ENCODE assay signal across 7 mouse cellular contexts in genomic region chr8:122550234-122550994, GRCm38 (mm10). TPM values are rescaled to one million over a fixed set of nuclear protein-coding genes. Genes with fewer than 3 reads are reported as not detected.
DNase-seq lines count a peak whose midpoint lies in the region; ATAC-seq lines count a peak whose summit lies in the region.

No protein-coding gene starts in this region.

- WGBS in forebrain, embryonic 11.5 days, result 4% methylated on average over 52 of the region's 52 CpGs
- WGBS in hindbrain, embryonic 16.5 days, result 5% methylated on average over 33 of the region's 52 CpGs
- WGBS in liver, embryonic 13.5 days (ENCODE audit: insufficient replicate concordance), result under 1% methylated on average over 52 of the region's 52 CpGs
- 5% methylated on average over 52 of the region's 52 CpGs for WGBS in neural tube, embryonic 15.5 days

- H3K4me1 ChIP-seq in forebrain, embryonic 11.5 days (replicated peaks; ENCODE audit: control insufficient read depth, insufficient read depth, low read length), result peaks cover 4% of the 10 kb centered on the region; the same call in 1 of the 2 replicates
- H3K4me1 ChIP-seq in hindbrain, embryonic 16.5 days (ENCODE audit: control insufficient read depth, insufficient read depth, low read depth, low read length), result peaks cover 18% of the 10 kb centered on the region
- peaks cover 75% of the 10 kb centered on the region for H3K4me1 ChIP-seq in liver, embryonic 13.5 days (replicated peaks)
- H3K4me1 ChIP-seq in neural tube, embryonic 15.5 days, result peaks cover 18% of the 10 kb centered on the region

- no peaks in the 10 kb centered on the region for H3K36me3 ChIP-seq in forebrain, embryonic 11.5 days (ENCODE audit: control insufficient read depth, insufficient read depth, low read length)
- no peaks in the 10 kb centered on the region for H3K36me3 ChIP-seq in hindbrain, embryonic 16.5 days (ENCODE audit: control insufficient read depth, insufficient read depth, low read length)
- peaks cover 9% of the 10 kb centered on the region; the same call in 1 of the 2 replicates for H3K36me3 ChIP-seq in liver, embryonic 13.5 days
- no peaks in the 10 kb centered on the region for H3K36me3 ChIP-seq in neural tube, embryonic 15.5 days

- peaks cover 22% of the 10 kb centered on the region for H3K27me3 ChIP-seq in forebrain, embryonic 11.5 days (ENCODE audit: control insufficient read depth, insufficient read depth, low read length)
- peaks cover 16% of the 10 kb centered on the region for H3K27me3 ChIP-seq in hindbrain, embryonic 16.5 days (replicated peaks; ENCODE audit: control insufficient read depth, insufficient read depth, low read length)
- no peaks in the 10 kb centered on the region for H3K27me3 ChIP-seq in liver, embryonic 13.5 days
- H3K27me3 ChIP-seq in neural tube, embryonic 15.5 days (replicated peaks), result peaks cover 39% of the 10 kb centered on the region

- peak overlapping the region; percentile 41 for H3K4me3 ChIP-seq in forebrain, embryonic 11.5 days (ENCODE audit: low read depth, low read length)
- peak overlapping the region; percentile 62 for H3K4me3 ChIP-seq in hindbrain, embryonic 16.5 days (ENCODE audit: low read length)
- H3K4me3 ChIP-seq in liver, embryonic 13.5 days (replicated peaks), result peak overlapping the region; percentile 99
- peak overlapping the region; percentile 54 for H3K4me3 ChIP-seq in neural tube, embryonic 15.5 days (replicated peaks)

- H3K9ac ChIP-seq in forebrain, embryonic 11.5 days (ENCODE audit: low read length), result peak overlapping the region; percentile 67
- H3K9ac ChIP-seq in hindbrain, embryonic 16.5 days (ENCODE audit: low read depth, low read length), result peak overlapping the region; percentile 71
- H3K9ac ChIP-seq in liver, embryonic 13.5 days, result peak overlapping the region; percentile 99
- peak overlapping the region; percentile 53 for H3K9ac ChIP-seq in neural tube, embryonic 15.5 days (replicated peaks)

- peak; percentile 36 for DNase-seq in ES-CJ7 (ENCODE audit: low read depth, low spot score)
- peak; percentile 80 for DNase-seq in forebrain, embryonic 11.5 days (ENCODE audit: low spot score)
- DNase-seq in liver, embryonic 13.5 days, result peak; percentile 56
- DNase-seq in layer of hippocampus, postnatal 36 days, result no peak

- peak; percentile 10 for ATAC-seq in activated CD4-positive, CD25-positive, alpha-beta regulatory T cell, adult 4 months
- ATAC-seq in forebrain, embryonic 11.5 days (replicated peaks; ENCODE audit: low FRiP score), result peak; percentile 59
- ATAC-seq in hindbrain, embryonic 16.5 days, result peak; percentile 57
- ATAC-seq in liver, embryonic 13.5 days (ENCODE audit: low read depth), result peak; percentile 19; the same call in 1 of the 2 replicates
- peak; percentile 21; the same call in 1 of the 2 replicates for ATAC-seq in neural tube, embryonic 15.5 days (ENCODE audit: low FRiP score)

- H3K4me2 ChIP-seq in forebrain, embryonic 11.5 days (ENCODE audit: low read depth, low read length, severe bottlenecking), result peak overlapping the region; percentile 75
- H3K4me2 ChIP-seq in hindbrain, embryonic 16.5 days (ENCODE audit: low read length), result peak overlapping the region; percentile 93
- H3K4me2 ChIP-seq in liver, embryonic 13.5 days, result peak overlapping the region; percentile 99
- H3K4me2 ChIP-seq in neural tube, embryonic 15.5 days, result peak overlapping the region; percentile 91

- H3K9me3 ChIP-seq in forebrain, embryonic 11.5 days (ENCODE audit: control insufficient read depth, low read length), result no peaks in the 10 kb centered on the region
- H3K9me3 ChIP-seq in hindbrain, embryonic 16.5 days (ENCODE audit: control insufficient read depth, low read length), result no peaks in the 10 kb centered on the region
- no peaks in the 10 kb centered on the region for H3K9me3 ChIP-seq in liver, embryonic 13.5 days (replicated peaks)
- H3K9me3 ChIP-seq in neural tube, embryonic 15.5 days (replicated peaks), result no peaks in the 10 kb centered on the region

- no peak overlapping the region for H3K27ac ChIP-seq in forebrain, embryonic 11.5 days (ENCODE audit: low read depth, low read length)
- peak overlapping the region; percentile 39; the same call in 1 of the 2 replicates for H3K27ac ChIP-seq in hindbrain, embryonic 16.5 days (ENCODE audit: low read depth, low read length)
- peak overlapping the region; percentile 99 for H3K27ac ChIP-seq in liver, embryonic 13.5 days
- H3K27ac ChIP-seq in neural tube, embryonic 15.5 days (replicated peaks), result peak overlapping the region; percentile 41

RNA-seq across cellular contexts. Expression of gene Piezo1, which starts 0.7 kb away (rescaled TPM):
- polyA plus RNA-seq in activated CD4-positive, CD25-positive, alpha-beta regulatory T cell, adult 4 months (2017; shearing (Covaris generic)), result 10 to 100 TPM; 11.8 to 22.2 TPM
- 5.8 and 5.9 TPM in 2 replicates for polyA plus RNA-seq in forebrain, embryonic 11.5 days (2014; fragmentation: Nextera tagmentation; extraction: Ambion mirVana)
- 1.7 and 3.5 TPM in 2 replicates for polyA plus RNA-seq in hindbrain, embryonic 16.5 days (2015; fragmentation: Nextera tagmentation; extraction: Ambion mirVana)
- polyA plus RNA-seq in liver, embryonic 13.5 days (2015; fragmentation: Nextera tagmentation; extraction: Ambion mirVana), result 13.9 and 14.2 TPM in 2 replicates
- polyA plus RNA-seq in neural tube, embryonic 15.5 days (2015; fragmentation: Nextera tagmentation; extraction: Ambion mirVana), result 2.1 and 5.1 TPM in 2 replicates
- 1 to 10 TPM; 3.1 to 4.4 TPM for total RNA-seq in layer of hippocampus, postnatal 36 days (2021)

RNA-seq across cellular contexts. Expression of gene Cdt1, which starts 17.4 kb away (rescaled TPM):
- 10 to 100 TPM; 10.4 to 13.0 TPM for polyA plus RNA-seq in activated CD4-positive, CD25-positive, alpha-beta regulatory T cell, adult 4 months (2017; shearing (Covaris generic))
- polyA plus RNA-seq in forebrain, embryonic 11.5 days (2014; fragmentation: Nextera tagmentation; extraction: Ambion mirVana), result 57.9 and 59.6 TPM in 2 replicates
- 8.0 and 11.4 TPM in 2 replicates for polyA plus RNA-seq in hindbrain, embryonic 16.5 days (2015; fragmentation: Nextera tagmentation; extraction: Ambion mirVana)
- polyA plus RNA-seq in liver, embryonic 13.5 days (2015; fragmentation: Nextera tagmentation; extraction: Ambion mirVana), result 60.6 and 64.3 TPM in 2 replicates
- polyA plus RNA-seq in neural tube, embryonic 15.5 days (2015; fragmentation: Nextera tagmentation; extraction: Ambion mirVana), result 6.8 and 15.4 TPM in 2 replicates
- total RNA-seq in layer of hippocampus, postnatal 36 days (2021), result 1 to 10 TPM; 1.4 to 1.9 TPM

RNA-seq across cellular contexts. Expression of gene Aprt, which starts 26.3 kb away (rescaled TPM):
- polyA plus RNA-seq in activated CD4-positive, CD25-positive, alpha-beta regulatory T cell, adult 4 months (2017; shearing (Covaris generic)), result 100 to 1,000 TPM; 168 to 203 TPM
- 235 and 251 TPM in 2 replicates for polyA plus RNA-seq in forebrain, embryonic 11.5 days (2014; fragmentation: Nextera tagmentation; extraction: Ambion mirVana)
- polyA plus RNA-seq in hindbrain, embryonic 16.5 days (2015; fragmentation: Nextera tagmentation; extraction: Ambion mirVana), result 202 and 203 TPM in 2 replicates
- polyA plus RNA-seq in liver, embryonic 13.5 days (2015; fragmentation: Nextera tagmentation; extraction: Ambion mirVana), result 198 and 218 TPM in 2 replicates
- polyA plus RNA-seq in neural tube, embryonic 15.5 days (2015; fragmentation: Nextera tagmentation; extraction: Ambion mirVana), result 189 and 207 TPM in 2 replicates
- total RNA-seq in layer of hippocampus, postnatal 36 days (2021), result 10 to 100 TPM; 61.5 to 65.4 TPM

Comparison
In these comparisons a context has a peak if more than half of its experiments do, and no peak if none do; other contexts are left out.
1. DNase-seq: peak in ES-CJ7 (single experiment), forebrain, embryonic 11.5 days (single experiment) and liver, embryonic 13.5 days (single experiment); none in layer of hippocampus, postnatal 36 days (0 of 2).
2. H3K4me3 ChIP-seq: peak in every context shown above with its lines; median percentile 99 in liver, embryonic 13.5 days; 62 in hindbrain, embryonic 16.5 days; 54 in neural tube, embryonic 15.5 days; 41 in forebrain, embryonic 11.5 days.
3. Peak in every context shown above with its lines, with median percentiles within 50 percentile points of each other: ATAC-seq, H3K4me2 ChIP-seq and H3K9ac ChIP-seq.